Mouse (Mus musculus) ES-E14 (cell line): ENCODE measurements at regions not wholly inside any gene's neighbourhood (a gene's known extent, or its start where the extent isn't known, plus 50 kb on each side); places are given as distances from the start of the nearest gene placed in this dataset.

Source experiments
- HCFC1 ChIP-seq: IDR thresholded peaks from 2 replicates; pipeline ENCODE4 v1.6.1; 2012; ENCODE audit warnings: low read length, inconsistent platforms, borderline replicate concordance; ENCODE audit not compliant: insufficient read depth
- ZC3H11A ChIP-seq: IDR thresholded peaks from 2 replicates; pipeline ENCODE4 v1.6.1; 2012; ENCODE audit warnings: low read depth, mild to moderate bottlenecking, inconsistent platforms, low read length, borderline replicate concordance
- ZNF384 ChIP-seq: IDR thresholded peaks from 2 replicates; pipeline ENCODE4 v1.6.1; 2012; ENCODE audit warnings: low read depth, low read length, inconsistent platforms

- no peak for TF ChIP-seq HCFC1
- no peak for TF ChIP-seq ZC3H11A
- TF ChIP-seq ZNF384: no peak
Measured at GRCm38 (mm10) chr12:45476881-45477280, 402.4 kb upstream of the Stxbp6 start.
